Mouse (Mus musculus): ENCODE measurements around the gene Tut1. TPM values are rescaled to one million over a fixed set of nuclear protein-coding genes. Genes with fewer than 3 reads are reported as not detected.

Tut1 gene
- polyA plus RNA-seq, 1 experiment from 2014 or later, result 39.3 TPM

GRCm38 (mm10) chr19:8989567-8990431, 36.2 kb downstream of the Tut1 start:
- Histone ChIP-seq H3K9me3 (no peaks in the 10 kb centered on the region), H3K4me3 (peak overlapping the region; percentile 70), H3K36me3 (no peaks in the 10 kb centered on the region), H3K27ac (peak overlapping the region; percentile 86), H3K27me3 (ENCODE audit: insufficient read depth, poor library complexity, severe bottlenecking) (peaks cover 60% of the 10 kb centered on the region), H3K4me1 (replicated peaks) (peaks cover 55% of the 10 kb centered on the region)
- under 1% methylated on average over 53 of the region's 53 CpGs for WGBS
- DNase-seq (ENCODE audit: low spot score), result peak; percentile 81

DNA sequence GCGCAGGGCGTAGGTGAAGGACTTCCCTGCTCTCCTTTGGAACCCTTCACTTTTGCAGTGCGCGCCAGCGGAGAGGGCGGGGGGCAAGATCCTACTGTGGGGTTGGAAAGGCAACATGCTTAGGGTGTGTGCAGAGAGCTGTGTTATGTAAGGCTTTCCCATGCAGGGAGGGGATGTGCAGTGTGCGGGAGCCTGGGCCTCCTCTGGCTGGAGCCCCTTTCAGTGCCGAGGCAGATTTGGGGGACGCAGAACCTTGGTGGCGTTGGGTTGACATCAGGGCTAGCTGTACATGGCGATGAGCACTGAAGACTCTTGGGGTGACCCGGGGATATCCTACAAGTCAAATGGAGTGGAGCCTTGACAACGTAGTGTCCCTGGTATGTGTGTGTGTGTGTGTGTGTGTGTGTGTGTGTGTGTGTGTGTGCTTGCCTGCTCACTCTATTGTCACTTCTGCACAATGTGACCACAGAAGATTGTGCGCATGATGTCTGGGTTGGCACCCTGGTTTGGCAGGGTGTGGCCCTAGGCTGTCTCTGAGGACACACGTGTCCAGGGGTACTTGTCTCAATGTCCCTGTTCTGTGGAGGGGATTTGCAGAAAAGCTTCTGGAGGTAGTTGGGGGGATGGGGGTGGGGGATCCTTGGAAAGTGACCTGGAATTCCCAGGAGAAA, 36.9 kb downstream of the Tut1 start:
- 17% methylated on average over 15 of the region's 15 CpGs for WGBS
- peaks cover 60% of the 10 kb centered on the region for H3K27me3 ChIP-seq (ENCODE audit: insufficient read depth, poor library complexity, severe bottlenecking)
- DNase-seq (ENCODE audit: low spot score), result no peak
- H3K36me3 ChIP-seq, result no peaks in the 10 kb centered on the region
- H3K9me3 ChIP-seq, result no peaks in the 10 kb centered on the region
- peak overlapping the region; percentile 70 for H3K4me3 ChIP-seq
- H3K27ac ChIP-seq, result peak overlapping the region; percentile 86
- H3K4me1 ChIP-seq (replicated peaks), result peaks cover 49% of the 10 kb centered on the region

DNA sequence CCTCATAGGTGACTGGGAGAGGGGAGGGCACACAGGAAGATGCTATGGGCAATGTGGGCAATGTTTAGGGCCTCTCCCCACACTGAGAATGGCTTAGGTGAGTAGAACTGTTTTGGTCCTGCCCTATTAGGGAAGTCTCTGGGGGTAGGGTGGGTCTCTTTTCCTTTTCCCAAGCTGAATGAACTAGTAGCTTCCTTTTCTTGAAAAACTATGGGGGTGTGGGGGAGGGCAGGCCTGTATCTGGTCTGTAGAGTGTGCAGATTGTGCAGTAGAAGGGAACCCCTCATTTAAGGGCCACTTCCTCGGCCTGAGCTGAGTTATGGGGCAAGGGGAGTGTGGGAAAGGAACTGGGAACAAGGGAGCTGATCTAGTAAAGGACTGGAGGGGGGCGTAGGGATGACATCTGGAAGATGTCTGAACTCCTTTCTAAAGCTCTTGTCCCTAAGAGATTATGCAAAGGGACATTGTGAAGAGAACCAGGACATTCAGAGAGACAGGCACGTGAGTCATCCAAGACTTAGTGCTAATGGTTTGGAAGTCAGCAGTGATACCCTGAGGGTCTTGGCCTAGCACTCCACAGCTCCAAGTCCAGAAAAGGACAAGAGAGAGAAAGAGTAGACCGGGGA, 37.7 kb downstream of the Tut1 start:
- no peaks in the 10 kb centered on the region for H3K36me3 ChIP-seq
- H3K27me3 ChIP-seq (ENCODE audit: insufficient read depth, poor library complexity, severe bottlenecking), result peaks cover 54% of the 10 kb centered on the region
- DNase-seq (ENCODE audit: low spot score), result no peak
- WGBS, result 70% methylated on average over 4 of the region's 4 CpGs
- H3K27ac ChIP-seq, result 0 out of 2 replicates have a peak overlapping the region, but pooled peaks have one; percentile 9
- H3K4me3 ChIP-seq, result peak overlapping the region; percentile 70
- no peaks in the 10 kb centered on the region for H3K9me3 ChIP-seq
- H3K4me1 ChIP-seq (replicated peaks), result peaks cover 49% of the 10 kb centered on the region

- Histone ChIP-seq H3K4me3 (peak overlapping the region; percentile 70), H3K4me1 (replicated peaks) (peaks cover 49% of the 10 kb centered on the region), H3K9me3 (no peaks in the 10 kb centered on the region), H3K36me3 (no peaks in the 10 kb centered on the region), H3K27me3 (ENCODE audit: insufficient read depth, poor library complexity, severe bottlenecking) (peaks cover 50% of the 10 kb centered on the region), H3K27ac (0 out of 2 replicates have a peak overlapping the region, but pooled peaks have one; percentile 9)
- WGBS, result 84% methylated on average over 13 of the region's 13 CpGs
- DNase-seq (ENCODE audit: low spot score), result no peak
Observed at GRCm38 (mm10) chr19:8991871-8992735, 38.5 kb downstream of the Tut1 start.

GRCm38 (mm10) chr19:8992769-8993624, 39.4 kb downstream of the Tut1 start:
- peaks cover 41% of the 10 kb centered on the region for H3K27me3 ChIP-seq (ENCODE audit: insufficient read depth, poor library complexity, severe bottlenecking)
- 36% methylated on average over 12 of the region's 12 CpGs for WGBS
- peak overlapping the region; percentile 24; the same call in 1 of the 2 replicates for H3K4me3 ChIP-seq
- no peaks in the 10 kb centered on the region for H3K9me3 ChIP-seq
- H3K4me1 ChIP-seq (replicated peaks), result peaks cover 52% of the 10 kb centered on the region
- DNase-seq (ENCODE audit: low spot score), result peak; percentile 67
- H3K36me3 ChIP-seq, result no peaks in the 10 kb centered on the region
- H3K27ac ChIP-seq, result no peak overlapping the region

GRCm38 (mm10) chr19:8993625-8993912, 39.9 kb downstream of the Tut1 start:
- 52% methylated on average over 2 of the region's 2 CpGs for WGBS
- H3K4me3 ChIP-seq, result no peak overlapping the region
- H3K4me1 ChIP-seq (replicated peaks), result peaks cover 46% of the 10 kb centered on the region
- no peak for DNase-seq (ENCODE audit: low spot score)
- peaks cover 35% of the 10 kb centered on the region for H3K27me3 ChIP-seq (ENCODE audit: insufficient read depth, poor library complexity, severe bottlenecking)
- H3K36me3 ChIP-seq, result no peaks in the 10 kb centered on the region
- H3K9me3 ChIP-seq, result no peaks in the 10 kb centered on the region
- no peak overlapping the region for H3K27ac ChIP-seq

DNA sequence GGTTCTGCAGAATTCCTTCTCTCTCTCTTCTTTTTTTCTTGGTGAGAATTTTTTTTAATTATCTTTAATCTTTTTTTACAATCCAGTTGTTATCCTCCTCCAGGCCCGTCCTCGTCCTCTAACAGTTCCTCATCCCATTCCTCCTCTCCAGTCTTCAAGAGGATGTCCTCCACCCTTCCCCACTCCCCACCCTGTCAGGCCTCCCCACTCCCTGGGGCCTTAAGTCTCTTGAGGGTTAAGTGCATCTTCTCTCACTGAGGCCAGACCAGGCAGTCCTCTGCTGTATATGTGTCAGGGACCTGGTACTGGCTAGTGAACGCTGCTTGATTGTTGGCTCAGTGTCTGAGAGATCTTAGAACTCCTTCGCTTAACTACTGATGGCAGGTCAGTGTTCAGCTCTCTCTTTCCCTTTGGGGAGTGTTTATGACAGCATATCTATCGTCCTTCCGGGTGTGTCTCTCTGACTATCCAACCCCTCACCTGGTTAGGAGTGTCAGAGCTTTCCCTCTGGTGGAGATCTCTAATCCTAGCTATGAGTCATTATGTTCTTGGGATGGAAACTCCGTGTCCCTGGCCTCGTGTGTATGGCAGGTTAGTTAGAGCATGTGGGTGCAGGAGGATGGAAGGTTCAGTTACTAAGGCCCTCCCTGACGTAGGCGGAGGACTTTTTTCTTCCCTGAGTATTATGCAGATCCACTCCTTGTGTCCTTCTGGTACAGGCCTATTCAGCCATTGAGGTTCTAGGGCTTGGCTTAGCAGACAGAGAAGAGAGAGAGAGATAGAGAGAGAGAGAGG, 41.4 kb downstream of the Tut1 start:
- Histone ChIP-seq H3K27me3 (ENCODE audit: insufficient read depth, poor library complexity, severe bottlenecking) (peaks cover 21% of the 10 kb centered on the region), H3K9me3 (no peaks in the 10 kb centered on the region), H3K4me3 (no peak overlapping the region), H3K27ac (no peak overlapping the region), H3K36me3 (no peaks in the 10 kb centered on the region), H3K4me1 (replicated peaks) (peaks cover 32% of the 10 kb centered on the region)
- DNase-seq (ENCODE audit: low spot score), result no peak
- 79% methylated on average over 10 of the region's 10 CpGs for WGBS

DNA sequence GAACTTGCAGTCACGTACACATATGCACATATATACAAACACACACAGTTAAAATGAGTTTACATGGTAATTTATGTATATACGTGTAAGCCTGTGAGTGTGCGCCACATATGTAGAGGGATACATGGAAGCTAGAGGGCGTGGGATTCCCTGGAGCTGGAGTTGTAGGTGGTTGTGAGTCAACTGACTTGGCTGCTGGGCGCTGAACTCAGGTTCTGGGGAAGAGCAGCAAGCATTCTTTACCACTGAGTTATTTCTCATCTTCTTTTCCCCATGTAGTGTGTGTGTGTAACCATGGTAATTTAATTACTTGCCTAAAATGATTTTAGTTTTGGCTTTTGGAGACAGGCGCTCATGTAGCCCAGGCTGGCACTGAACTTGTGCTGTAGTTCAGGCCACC, 43.0 kb downstream of the Tut1 start:
- no peak overlapping the region for H3K27ac ChIP-seq
- WGBS, result 89% methylated on average over 6 of the region's 6 CpGs
- H3K4me3 ChIP-seq, result no peak overlapping the region
- no peak for DNase-seq (ENCODE audit: low spot score)
- H3K4me1 ChIP-seq (replicated peaks), result peaks cover 23% of the 10 kb centered on the region
- no peaks in the 10 kb centered on the region for H3K9me3 ChIP-seq
- H3K36me3 ChIP-seq, result 0 out of 2 replicates have a peak, but pooled peaks cover 3% of the 10 kb centered on the region
- H3K27me3 ChIP-seq (ENCODE audit: insufficient read depth, poor library complexity, severe bottlenecking), result peaks cover 5% of the 10 kb centered on the region

- DNase-seq (ENCODE audit: low spot score), result no peak
- Histone ChIP-seq H3K27me3 (ENCODE audit: insufficient read depth, poor library complexity, severe bottlenecking) (no peaks in the 10 kb centered on the region), H3K4me1 (replicated peaks) (peaks cover 15% of the 10 kb centered on the region), H3K9me3 (no peaks in the 10 kb centered on the region), H3K4me3 (no peak overlapping the region), H3K36me3 (peaks cover 4% of the 10 kb centered on the region; the same call in 1 of the 2 replicates), H3K27ac (no peak overlapping the region)
- 77% methylated on average over 4 of the region's 4 CpGs for WGBS
Observed at GRCm38 (mm10) chr19:8997546-8997945, 43.9 kb downstream of the Tut1 start.

GRCm38 (mm10) chr19:8998546-8998945, 44.9 kb downstream of the Tut1 start:
- Histone ChIP-seq H3K4me3 (no peak overlapping the region), H3K4me1 (replicated peaks) (0 out of 2 replicates have a peak, but pooled peaks cover 6% of the 10 kb centered on the region), H3K27ac (no peak overlapping the region), H3K27me3 (ENCODE audit: insufficient read depth, poor library complexity, severe bottlenecking) (no peaks in the 10 kb centered on the region), H3K9me3 (no peaks in the 10 kb centered on the region), H3K36me3 (peaks cover 4% of the 10 kb centered on the region; the same call in 1 of the 2 replicates)
- 90% methylated on average over 6 of the region's 6 CpGs for WGBS
- DNase-seq (ENCODE audit: low spot score), result no peak

GRCm38 (mm10) chr19:8999223-8999622, 45.6 kb downstream of the Tut1 start:
- no peak for DNase-seq (ENCODE audit: low spot score)
- 95% methylated on average over 4 of the region's 4 CpGs for WGBS

More at GRCm38 (mm10) chr19:8999223-8999622, 45.6 kb downstream of the Tut1 start:
- H3K4me3 ChIP-seq, result no peak overlapping the region
- H3K9me3 ChIP-seq, result no peaks in the 10 kb centered on the region
- H3K27ac ChIP-seq, result no peak overlapping the region
- H3K36me3 ChIP-seq, result peaks cover 4% of the 10 kb centered on the region; the same call in 1 of the 2 replicates
- no peaks in the 10 kb centered on the region for H3K27me3 ChIP-seq (ENCODE audit: insufficient read depth, poor library complexity, severe bottlenecking)
- 0 out of 2 replicates have a peak, but pooled peaks cover 6% of the 10 kb centered on the region for H3K4me1 ChIP-seq (replicated peaks)
